Mouse (Mus musculus) thymus, adult 2 months (tissue): ENCODE measurements around the gene Zscan22.

Experiments used
- CTCF ChIP-seq: fragments of 200-500 bp; IDR thresholded peaks from 2 replicates; pipeline ENCODE4 v1.5.1; 2012; ENCODE audit warnings: mild to moderate bottlenecking, control low read depth, low read length, moderate library complexity, borderline replicate concordance; ENCODE audit not compliant: control insufficient read depth, poor library complexity, insufficient read depth; ENCODE audit errors: extremely low read depth
- POLR2A ChIP-seq: fragments of 200-500 bp; IDR thresholded peaks from 2 replicates; pipeline ENCODE4 v1.6.1; 2012; ENCODE audit warnings: mild to moderate bottlenecking, low read length, control low read depth, moderate library complexity; ENCODE audit not compliant: control insufficient read depth, poor library complexity, insufficient read depth; ENCODE audit errors: extremely low read depth

DNA sequence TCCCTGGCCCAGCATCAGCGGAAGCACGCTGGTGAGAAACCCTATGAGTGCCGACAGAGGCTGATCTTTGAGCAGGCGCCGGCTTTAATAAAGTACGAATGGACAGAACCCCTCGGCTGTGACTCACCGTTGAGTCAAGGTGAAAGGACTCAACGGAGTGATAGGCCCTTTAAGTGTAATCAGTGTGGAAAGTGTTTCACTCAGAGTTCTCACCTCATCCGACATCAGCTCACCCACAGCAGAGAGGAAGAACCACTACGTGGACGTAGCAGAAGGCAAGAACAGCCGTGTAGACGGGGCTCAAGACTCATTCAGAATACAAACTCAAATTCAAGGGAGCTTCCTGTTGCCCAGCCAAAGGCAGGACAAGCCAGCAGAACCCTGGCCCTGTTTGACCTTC lies 6.7 kb upstream of the Zscan22 start:
- TF ChIP-seq CTCF (no peak), POLR2A (no peak)
